Mouse (Mus musculus) kidney, postnatal 0 days (tissue): ENCODE measurements around the gene Gm4894. TPM values are rescaled to one million over a fixed set of nuclear protein-coding genes. Genes with fewer than 3 reads are reported as not detected.

Experiments used
- ATAC-seq: fragments of 200-750 bp; cut with Nextera tagmentation; replicated peaks from 2 replicates; pipeline ENCODE4 v1.8.0; 2017; ENCODE audit warnings: low read depth, moderate number of reproducible peaks, moderate TSS enrichment, moderate library complexity; ENCODE audit not compliant: low FRiP score
- DNase-seq: peaks from one replicate; pipeline ENCODE4 v3.0.0-alpha.2; 2016; ENCODE audit warnings: low spot score
- H3K27ac ChIP-seq: fragments of 300-500 bp; sonication (generic); 2 replicates; pipeline ENCODE4 v1.5.1; 2014; ENCODE audit warnings: mild to moderate bottlenecking
- H3K27me3 ChIP-seq: fragments of 300-500 bp; sonication (generic); 2 replicates; pipeline ENCODE4 v1.6.1; 2014; ENCODE audit warnings: low read length, mixed read lengths; ENCODE audit not compliant: insufficient read depth
- H3K36me3 ChIP-seq: fragments of 300-500 bp; sonication (generic); 2 replicates; pipeline ENCODE4 v1.6.1; 2014; ENCODE audit warnings: low read length, mixed read lengths; ENCODE audit not compliant: insufficient read depth
- H3K4me1 ChIP-seq: fragments of 300-500 bp; sonication (generic); replicated peaks from 2 replicates; pipeline ENCODE4 v1.6.1; 2014; ENCODE audit warnings: antibody characterized with exemption, low read length, mixed read lengths; ENCODE audit not compliant: insufficient read depth
- H3K4me2 ChIP-seq: fragments of 300-500 bp; sonication (generic); 2 replicates; pipeline ENCODE4 v1.6.1; 2014; ENCODE audit warnings: mild to moderate bottlenecking, low read length, moderate library complexity, mixed read lengths
- H3K4me3 ChIP-seq: fragments of 300-500 bp; sonication (generic); replicated peaks from 2 replicates; pipeline ENCODE4 v1.5.1; 2014; ENCODE audit warnings: low read depth, low read length
- H3K9ac ChIP-seq: fragments of 300-500 bp; sonication (generic); 2 replicates; pipeline ENCODE4 v1.6.1; 2014; ENCODE audit warnings: low read depth, low read length
- H3K9me3 ChIP-seq: fragments of 300-500 bp; sonication (generic); replicated peaks from 2 replicates; pipeline ENCODE4 v1.6.1; 2016; ENCODE audit warnings: low read length, inconsistent platforms, mixed read lengths
- CTCF ChIP-seq: IDR thresholded peaks from 2 replicates; pipeline ENCODE4 v1.5.1; 2016; ENCODE audit warnings: antibody characterized with exemption, low read depth, mild to moderate bottlenecking, moderate library complexity
- WGBS: fragments of 180-500 bp; shearing (Covaris S2); extraction: QIAGEN DNeasy Blood & Tissue Kit; methylation state at CpG from one replicate; pipeline ENCODE4 v1.1.7; 2014; 5-methylcytosine and 5-hydroxymethylcytosine counted together
- polyA plus RNA-seq: library from polyadenylated mRNA; unstranded; fragments of >200 nt; fragmentation: Nextera tagmentation; extraction: Ambion mirVana; gene quantifications from 2 replicates; pipeline ENCODE4 v1.2.1, GENCODE M21; 2015

Gm4894 gene
- not detected in 2 replicates for polyA plus RNA-seq

GRCm38 (mm10) chr9:49250231-49250630 lies at the start of gene Gm4894:
Gm4894 (plus strand) TSS chr9:49250531.
- TF ChIP-seq CTCF, result 0 out of 2 replicates have a peak, but pooled peaks have one; percentile 2
- no peak within 1 kb of the TSS for H3K4me2 ChIP-seq
- DNase-seq (no peak), ATAC-seq (no peak)
- 54% methylated on average over 6 of the region's 6 CpGs for WGBS
- no peaks in the 10 kb centered on the region for H3K4me1 ChIP-seq
- no peaks in the 10 kb centered on the region for H3K36me3 ChIP-seq
- H3K9ac ChIP-seq, result no peak within 1 kb of the TSS
- no peak within 1 kb of the TSS for H3K4me3 ChIP-seq
- H3K27ac ChIP-seq, result no peak within 1 kb of the TSS
- H3K9me3 ChIP-seq, result no peaks in the 10 kb centered on the region
- H3K27me3 ChIP-seq, result no peaks in the 10 kb centered on the region

- Histone ChIP-seq H3K36me3 (no peaks in the 10 kb centered on the region), H3K4me1 (0 out of 2 replicates have a peak, but pooled peaks cover 2% of the 10 kb centered on the region), H3K4me2 (peak overlapping the region; percentile 25; the same call in 1 of the 2 replicates), H3K27me3 (no peaks in the 10 kb centered on the region), H3K4me3 (no peak overlapping the region), H3K9ac (no peak overlapping the region), H3K9me3 (no peaks in the 10 kb centered on the region), H3K27ac (no peak overlapping the region)
- no peak for ATAC-seq
- WGBS, result 8% methylated on average over 15 of the region's 15 CpGs
- peak; percentile 67 for DNase-seq
- TF ChIP-seq CTCF, result no peak
Measured at GRCm38 (mm10) chr9:49206331-49206730, 44.0 kb upstream of the Gm4894 start.

- no peak for ATAC-seq
Measured at GRCm38 (mm10) chr9:49211493-49211892, 38.8 kb upstream of the Gm4894 start.

GRCm38 (mm10) chr9:49214734-49215133 lies 35.6 kb upstream of the Gm4894 start:
- no peaks in the 10 kb centered on the region for H3K27me3 ChIP-seq
- no peak overlapping the region for H3K4me3 ChIP-seq
- WGBS, result 26% methylated on average over 2 of the region's 2 CpGs
- H3K36me3 ChIP-seq, result no peaks in the 10 kb centered on the region
- H3K27ac ChIP-seq, result no peak overlapping the region
- ATAC-seq (no peak), DNase-seq (peak; percentile 59)
- no peaks in the 10 kb centered on the region for H3K4me1 ChIP-seq
- H3K9me3 ChIP-seq, result no peaks in the 10 kb centered on the region
- H3K4me2 ChIP-seq, result no peak overlapping the region
- no peak overlapping the region for H3K9ac ChIP-seq
- TF ChIP-seq CTCF, result no peak

More at GRCm38 (mm10) chr9:49211493-49211892, 38.8 kb upstream of the Gm4894 start:
- Histone ChIP-seq H3K4me1 (no peaks in the 10 kb centered on the region), H3K9ac (no peak overlapping the region), H3K9me3 (no peaks in the 10 kb centered on the region), H3K4me2 (no peak overlapping the region), H3K27me3 (no peaks in the 10 kb centered on the region), H3K36me3 (no peaks in the 10 kb centered on the region), H3K4me3 (no peak overlapping the region), H3K27ac (no peak overlapping the region)
- 61% methylated on average over 1 of the region's 1 CpGs for WGBS
- no peak for DNase-seq
- TF ChIP-seq CTCF, result no peak

- H3K4me3 ChIP-seq, result no peak overlapping the region
- no peak for TF ChIP-seq CTCF
- no peak overlapping the region for H3K9ac ChIP-seq
- no peaks in the 10 kb centered on the region for H3K4me1 ChIP-seq
- H3K36me3 ChIP-seq, result no peaks in the 10 kb centered on the region
- no peaks in the 10 kb centered on the region for H3K9me3 ChIP-seq
- ATAC-seq (no peak), DNase-seq (no peak)
- H3K27ac ChIP-seq, result no peak overlapping the region
- H3K27me3 ChIP-seq, result no peaks in the 10 kb centered on the region
- no peak overlapping the region for H3K4me2 ChIP-seq
- 78% methylated on average over 20 of the region's 20 CpGs for WGBS
Measured at GRCm38 (mm10) chr9:49217626-49218607, 32.4 kb upstream of the Gm4894 start.

GRCm38 (mm10) chr9:49224488-49224887 lies 25.8 kb upstream of the Gm4894 start:
- H3K36me3 ChIP-seq, result no peaks in the 10 kb centered on the region
- no peak for TF ChIP-seq CTCF
- H3K4me2 ChIP-seq, result no peak overlapping the region
- H3K9ac ChIP-seq, result no peak overlapping the region
- H3K27me3 ChIP-seq, result no peaks in the 10 kb centered on the region
- H3K9me3 ChIP-seq, result no peaks in the 10 kb centered on the region
- no peak overlapping the region for H3K27ac ChIP-seq
- no peaks in the 10 kb centered on the region for H3K4me1 ChIP-seq
- DNase-seq (peak; percentile 5), ATAC-seq (no peak)
- WGBS, result 25% methylated on average over 10 of the region's 10 CpGs
- H3K4me3 ChIP-seq, result no peak overlapping the region
